Mouse (Mus musculus) hindbrain, embryonic 10.5 days (tissue): ENCODE results near the gene Ccdc24. TPM values are rescaled to one million over a fixed set of nuclear protein-coding genes. Genes with fewer than 3 reads are reported as not detected.

Source experiments
- DNase-seq: peaks from one replicate; pipeline ENCODE4 v3.0.0-alpha.2; 2017; ENCODE audit warnings: low spot score
- H3K27ac ChIP-seq: fragments of 300-500 bp; sonication (generic); 2 replicates; pipeline ENCODE4 v1.5.1; 2016; ENCODE audit warnings: mild to moderate bottlenecking, moderate library complexity
- H3K27me3 ChIP-seq: fragments of 300-500 bp; sonication (generic); 2 replicates; pipeline ENCODE4 v1.6.1; 2016; ENCODE audit warnings: mild to moderate bottlenecking; ENCODE audit not compliant: poor library complexity, insufficient read depth, severe bottlenecking
- H3K36me3 ChIP-seq: fragments of 300-500 bp; sonication (generic); 2 replicates; pipeline ENCODE4 v1.6.1; 2016; ENCODE audit warnings: mild to moderate bottlenecking, moderate library complexity
- H3K4me1 ChIP-seq: fragments of 300-500 bp; sonication (generic); replicated peaks from 2 replicates; pipeline ENCODE4 v1.6.1; 2016; ENCODE audit warnings: mild to moderate bottlenecking
- H3K4me3 ChIP-seq: fragments of 300-500 bp; sonication (generic); 2 replicates; pipeline ENCODE4 v1.5.1; 2016; ENCODE audit warnings: mild to moderate bottlenecking, moderate library complexity
- H3K9me3 ChIP-seq: fragments of 300-500 bp; sonication (generic); 2 replicates; pipeline ENCODE4 v1.6.1; 2016; ENCODE audit warnings: mild to moderate bottlenecking, moderate library complexity
- WGBS: fragments of 180-500 bp; shearing (Covaris S2); methylation state at CpG from one replicate; pipeline ENCODE4 v1.1.7; 2016; 5-methylcytosine and 5-hydroxymethylcytosine counted together
- polyA plus RNA-seq: library from polyadenylated mRNA; unstranded; fragments of >200 nt; fragmentation: Nextera tagmentation; extraction: Ambion mirVana; gene quantifications from 2 replicates; pipeline ENCODE4 v1.2.1, GENCODE M21; 2016

Gene Ccdc24
- polyA plus RNA-seq, 1 experiment from 2014 or later, result 2.4 TPM

DNA sequence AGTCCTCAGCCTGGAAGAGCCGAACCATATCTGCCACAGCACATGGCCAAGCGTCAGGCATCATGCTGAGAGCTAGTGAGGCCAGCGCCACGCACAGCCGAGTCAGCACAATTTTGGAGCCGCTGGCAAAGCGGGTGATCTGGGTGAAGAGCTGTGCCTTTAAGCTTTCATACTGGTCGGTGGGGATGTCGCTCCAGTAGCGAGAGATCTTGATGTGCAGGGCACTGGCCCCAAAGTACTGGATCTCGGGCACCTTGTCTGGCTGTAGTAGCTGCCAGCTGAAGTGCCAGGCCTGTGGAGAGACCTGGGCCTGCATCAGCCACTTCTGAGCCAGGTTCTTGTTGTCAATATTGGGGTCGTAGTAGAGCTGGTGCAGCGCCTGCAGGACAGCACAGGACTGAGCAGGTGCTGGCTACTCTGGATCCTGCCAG is 39.8 kb upstream of the Ccdc24 start:
- Histone ChIP-seq H3K36me3 (peaks cover 54% of the 10 kb centered on the region), H3K9me3 (no peaks in the 10 kb centered on the region), H3K4me3 (peak overlapping the region; percentile 73; the same call in 1 of the 2 replicates), H3K27ac (no peak overlapping the region), H3K4me1 (peaks cover 69% of the 10 kb centered on the region), H3K27me3 (no peaks in the 10 kb centered on the region)
- WGBS, result 93% methylated on average over 13 of the region's 13 CpGs
- DNase-seq, result no peak

DNA sequence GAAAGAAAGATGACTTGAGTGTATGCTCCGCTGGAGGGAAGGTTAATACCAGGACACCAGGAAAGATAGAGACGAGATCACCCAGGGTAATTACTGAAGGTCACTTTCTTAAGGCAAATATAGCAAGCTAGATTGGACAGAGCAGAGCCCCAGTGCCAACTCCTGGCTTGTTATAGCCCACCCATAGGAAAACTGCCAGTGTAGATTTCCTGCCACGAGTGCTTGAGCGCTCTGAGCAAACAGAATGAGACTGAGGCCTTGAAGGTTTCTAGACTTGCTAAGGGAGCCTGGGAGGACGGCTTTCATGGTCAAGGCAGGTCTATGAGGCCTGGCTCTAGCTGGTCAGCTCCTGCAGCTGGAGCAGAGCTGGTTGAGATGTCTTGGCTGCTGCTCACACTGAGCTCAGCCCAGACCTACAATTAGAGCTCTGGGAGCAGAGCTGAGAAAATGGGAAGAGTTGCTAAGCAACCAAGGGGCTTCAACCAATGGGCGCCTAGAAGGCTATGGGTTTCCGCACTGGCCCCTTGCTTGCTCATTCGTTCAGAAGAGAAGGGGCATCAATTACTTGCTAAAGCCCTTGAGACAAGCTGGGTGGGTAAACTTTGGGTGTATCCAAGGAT is 36.6 kb upstream of the Ccdc24 start:
- no peaks in the 10 kb centered on the region for H3K9me3 ChIP-seq
- 0 out of 2 replicates have a peak overlapping the region, but pooled peaks have one; percentile 18 for H3K4me3 ChIP-seq
- H3K36me3 ChIP-seq, result peaks cover 83% of the 10 kb centered on the region
- H3K27me3 ChIP-seq, result no peaks in the 10 kb centered on the region
- DNase-seq, result no peak
- WGBS, result 79% methylated on average over 8 of the region's 8 CpGs
- peak overlapping the region; percentile 37; the same call in 1 of the 2 replicates for H3K27ac ChIP-seq
- peaks cover 48% of the 10 kb centered on the region for H3K4me1 ChIP-seq

DNA sequence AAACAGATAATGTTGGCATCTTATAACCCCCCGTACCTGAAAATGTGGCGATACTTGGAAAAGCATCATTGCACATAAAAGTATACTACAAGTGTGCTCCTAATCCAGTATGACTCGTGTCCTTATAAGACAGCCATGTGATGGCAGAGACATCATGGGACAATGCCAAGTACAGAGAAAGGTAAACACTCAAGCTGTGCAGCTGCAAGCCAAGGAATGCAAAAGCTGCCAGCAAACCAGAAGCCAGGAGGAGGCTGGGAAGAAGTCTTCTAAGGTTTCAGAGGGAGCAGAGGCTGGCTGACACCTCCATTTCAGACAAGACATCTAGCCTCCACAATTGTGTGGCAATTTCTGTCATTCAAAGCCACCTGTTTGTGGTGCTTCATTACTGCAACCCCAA is 33.8 kb upstream of the Ccdc24 start:
- WGBS, result 93% methylated on average over 3 of the region's 3 CpGs
- H3K4me3 ChIP-seq, result no peak overlapping the region
- no peaks in the 10 kb centered on the region for H3K27me3 ChIP-seq
- peaks cover 23% of the 10 kb centered on the region for H3K4me1 ChIP-seq
- H3K27ac ChIP-seq, result no peak overlapping the region
- DNase-seq, result no peak
- peaks cover 93% of the 10 kb centered on the region for H3K36me3 ChIP-seq
- no peaks in the 10 kb centered on the region for H3K9me3 ChIP-seq

- Histone ChIP-seq H3K4me1 (peaks cover 15% of the 10 kb centered on the region), H3K4me3 (no peak overlapping the region), H3K36me3 (peaks cover 93% of the 10 kb centered on the region), H3K27ac (no peak overlapping the region), H3K9me3 (no peaks in the 10 kb centered on the region), H3K27me3 (no peaks in the 10 kb centered on the region)
- no peak for DNase-seq
- 93% methylated on average over 8 of the region's 8 CpGs for WGBS
These were observed 32.4 kb upstream of the Ccdc24 start for GRCm38 (mm10) chr4:117904761-117905160.

GRCm38 (mm10) chr4:117904094-117904493 is 31.7 kb upstream of the Ccdc24 start:
- peaks cover 93% of the 10 kb centered on the region for H3K36me3 ChIP-seq
- no peak overlapping the region for H3K27ac ChIP-seq
- 94% methylated on average over 10 of the region's 10 CpGs for WGBS
- no peak overlapping the region for H3K4me3 ChIP-seq
- DNase-seq, result no peak
- H3K4me1 ChIP-seq, result peaks cover 8% of the 10 kb centered on the region
- H3K27me3 ChIP-seq, result no peaks in the 10 kb centered on the region
- no peaks in the 10 kb centered on the region for H3K9me3 ChIP-seq

GRCm38 (mm10) chr4:117898111-117898510 is 25.8 kb upstream of the Ccdc24 start:
- H3K4me3 ChIP-seq, result no peak overlapping the region
- no peaks in the 10 kb centered on the region for H3K4me1 ChIP-seq
- WGBS, result 90% methylated on average over 3 of the region's 3 CpGs
- H3K27ac ChIP-seq, result no peak overlapping the region
- H3K36me3 ChIP-seq, result peaks cover 94% of the 10 kb centered on the region
- H3K9me3 ChIP-seq, result no peaks in the 10 kb centered on the region
- no peak for DNase-seq
- H3K27me3 ChIP-seq, result no peaks in the 10 kb centered on the region

DNA sequence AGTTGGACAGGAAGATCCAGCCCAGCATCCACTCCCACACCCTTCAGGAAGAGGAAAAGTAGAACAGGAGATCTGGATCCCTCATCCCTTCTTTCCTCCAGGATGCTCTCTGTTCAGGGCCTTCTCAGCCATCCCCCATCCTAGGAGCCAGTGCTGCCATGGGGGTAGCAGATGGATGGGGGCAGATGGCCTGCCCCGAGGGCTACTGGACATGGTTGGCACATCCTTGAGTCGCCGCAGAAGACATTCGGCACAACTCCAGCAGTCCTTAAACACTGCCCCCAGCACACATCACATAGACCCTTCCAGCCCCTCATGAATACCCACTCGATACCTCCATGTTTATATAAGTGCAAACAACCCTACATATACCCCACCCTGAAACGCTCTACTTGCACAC is 23.7 kb upstream of the Ccdc24 start:
- no peaks in the 10 kb centered on the region for H3K9me3 ChIP-seq
- 95% methylated on average over 6 of the region's 6 CpGs for WGBS
- DNase-seq, result no peak
- H3K4me3 ChIP-seq, result no peak overlapping the region
- H3K27ac ChIP-seq, result no peak overlapping the region
- H3K27me3 ChIP-seq, result no peaks in the 10 kb centered on the region
- H3K4me1 ChIP-seq, result peaks cover 11% of the 10 kb centered on the region
- H3K36me3 ChIP-seq, result peaks cover 73% of the 10 kb centered on the region

DNA sequence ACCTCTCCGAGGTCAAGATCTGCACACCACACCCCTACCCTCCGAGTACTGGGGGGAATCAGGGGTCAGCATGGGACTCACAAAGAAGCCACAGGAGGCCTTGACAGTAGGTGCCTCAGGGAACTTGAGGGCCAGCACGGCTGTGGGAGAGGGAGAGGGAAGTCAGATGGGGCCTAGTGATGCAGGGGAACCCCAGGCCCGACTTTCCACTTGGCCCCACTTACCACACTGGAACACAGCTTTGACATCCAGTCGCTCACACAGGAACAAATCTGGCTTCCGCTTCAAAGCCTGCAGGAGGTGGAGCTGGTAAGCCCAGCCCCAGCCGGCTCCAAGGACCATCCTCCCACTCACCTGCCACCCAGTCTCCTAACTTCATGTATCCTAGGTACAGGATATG is 23.0 kb upstream of the Ccdc24 start:
- DNase-seq, result no peak
- Histone ChIP-seq H3K27ac (no peak overlapping the region), H3K4me1 (peaks cover 18% of the 10 kb centered on the region), H3K36me3 (peaks cover 72% of the 10 kb centered on the region), H3K4me3 (no peak overlapping the region), H3K9me3 (no peaks in the 10 kb centered on the region), H3K27me3 (no peaks in the 10 kb centered on the region)
- WGBS, result 83% methylated on average over 7 of the region's 7 CpGs

DNA sequence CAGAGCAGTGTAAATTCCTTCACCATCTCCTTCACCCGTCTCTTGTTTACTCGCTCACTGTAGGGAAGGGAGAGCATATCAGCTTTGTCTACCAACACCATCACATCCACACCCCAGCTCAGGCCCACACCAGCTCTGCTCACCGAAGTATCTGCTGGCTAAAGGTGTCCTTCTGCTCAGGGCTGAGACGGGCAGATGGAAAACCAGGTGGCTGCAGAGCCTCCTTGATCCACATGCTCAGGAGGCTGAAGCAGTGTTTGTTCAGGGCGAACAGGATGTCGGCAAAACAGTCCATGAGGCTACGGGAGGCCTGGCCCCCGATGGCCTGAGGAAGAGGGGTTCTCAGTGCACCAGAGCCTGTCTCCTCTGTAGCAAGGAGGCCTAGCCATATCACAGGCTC is 22.2 kb upstream of the Ccdc24 start:
- DNase-seq, result no peak
- H3K4me3 ChIP-seq, result no peak overlapping the region
- peaks cover 19% of the 10 kb centered on the region for H3K4me1 ChIP-seq
- H3K27me3 ChIP-seq, result no peaks in the 10 kb centered on the region
- 92% methylated on average over 8 of the region's 8 CpGs for WGBS
- H3K9me3 ChIP-seq, result no peaks in the 10 kb centered on the region
- no peak overlapping the region for H3K27ac ChIP-seq
- peaks cover 72% of the 10 kb centered on the region for H3K36me3 ChIP-seq

DNA sequence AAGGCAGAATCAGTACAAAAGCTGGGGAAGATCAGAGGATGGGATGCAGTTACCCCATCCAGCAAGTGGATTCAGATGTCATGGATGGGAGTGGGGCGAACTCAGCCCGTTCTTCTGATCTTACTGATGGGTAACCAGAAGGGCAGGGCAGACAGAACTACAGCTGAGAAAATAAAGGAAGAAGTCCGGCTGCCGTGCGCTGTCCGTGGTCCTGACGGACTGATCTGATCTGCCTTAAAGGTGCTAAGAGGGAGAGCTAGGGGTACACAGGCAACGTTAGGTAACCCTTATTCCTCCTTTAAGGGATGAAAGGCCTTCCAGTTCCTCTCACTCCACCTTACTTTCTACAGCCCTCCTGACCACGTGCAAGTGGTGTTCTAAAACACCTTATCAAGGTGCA is 21.0 kb upstream of the Ccdc24 start:
- WGBS, result 23% methylated on average over 9 of the region's 9 CpGs
- peaks cover 71% of the 10 kb centered on the region for H3K36me3 ChIP-seq
- peaks cover 19% of the 10 kb centered on the region for H3K4me1 ChIP-seq
- peak; percentile 47 for DNase-seq
- H3K9me3 ChIP-seq, result no peaks in the 10 kb centered on the region
- H3K27me3 ChIP-seq, result no peaks in the 10 kb centered on the region
- no peak overlapping the region for H3K27ac ChIP-seq
- no peak overlapping the region for H3K4me3 ChIP-seq

DNA sequence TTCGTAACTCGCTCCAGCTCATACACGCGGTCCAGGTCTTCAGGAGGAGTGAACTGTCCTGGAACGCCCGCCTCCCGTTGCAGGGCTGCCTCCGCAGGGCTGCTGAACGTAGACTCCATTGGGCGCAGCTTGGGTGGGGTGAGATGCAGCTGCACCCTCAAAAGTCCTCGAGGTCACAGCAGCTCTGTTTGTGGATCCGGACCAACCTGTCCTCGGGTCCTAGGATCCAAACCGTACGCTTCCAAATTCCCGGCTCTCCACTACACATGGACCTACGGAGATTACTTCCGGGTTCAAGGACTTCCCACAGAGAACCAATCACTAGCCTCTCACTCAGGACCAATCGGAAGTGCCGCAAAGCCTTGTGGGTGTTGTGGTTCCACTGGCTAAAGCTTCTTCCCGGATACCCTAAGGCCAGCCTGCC is 19.4 kb upstream of the Ccdc24 start, which contains the start of gene Dph2:
Gene Dph2, minus strand, starts transcription at position 295 of the 424 bp plus-strand sequence.
- H3K27me3 ChIP-seq, result no peaks in the 10 kb centered on the region
- no peaks in the 10 kb centered on the region for H3K9me3 ChIP-seq

DNA sequence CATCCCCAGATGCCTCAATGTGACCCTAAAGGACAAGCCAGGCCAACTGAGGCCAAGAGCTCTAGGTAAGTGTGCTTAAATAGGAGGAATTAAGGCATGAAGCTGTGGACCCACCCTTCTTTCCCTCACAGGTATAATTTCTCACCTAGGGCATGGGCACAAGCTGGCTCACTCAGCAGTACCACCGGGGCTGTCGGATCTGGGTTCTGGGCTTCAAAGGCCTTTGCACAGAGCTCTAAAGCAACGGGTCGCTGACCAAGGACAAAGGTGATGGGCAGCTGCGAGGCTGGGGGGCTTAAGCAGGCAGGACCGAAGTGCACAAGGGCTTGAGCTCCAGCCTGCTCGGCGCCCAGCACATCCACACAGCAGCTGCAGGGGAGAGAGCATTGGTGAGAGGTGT is 18.4 kb upstream of the Ccdc24 start:
- H3K4me3 ChIP-seq, result peak overlapping the region; percentile 76

More for the DNA sequence above, 19.4 kb upstream of the Ccdc24 start, which contains the start of gene Dph2:
- peak; percentile 82 for DNase-seq
- H3K27ac ChIP-seq, result peak within 1 kb of the TSS; percentile 36; the same call in 1 of the 2 replicates
- peak within 1 kb of the TSS; percentile 76 for H3K4me3 ChIP-seq
- H3K4me1 ChIP-seq, result peaks cover 27% of the 10 kb centered on the region
- peaks cover 55% of the 10 kb centered on the region for H3K36me3 ChIP-seq
- WGBS, result under 1% methylated on average over 21 of the region's 21 CpGs

GRCm38 (mm10) chr4:117890031-117890430 is 17.7 kb upstream of the Ccdc24 start:
- H3K4me1 ChIP-seq, result peaks cover 40% of the 10 kb centered on the region
- H3K27me3 ChIP-seq, result no peaks in the 10 kb centered on the region
- H3K27ac ChIP-seq, result no peak overlapping the region
- peaks cover 48% of the 10 kb centered on the region for H3K36me3 ChIP-seq
- H3K4me3 ChIP-seq, result peak overlapping the region; percentile 76; the same call in 1 of the 2 replicates
- no peak for DNase-seq
- WGBS, result 93% methylated on average over 14 of the region's 14 CpGs
- H3K9me3 ChIP-seq, result no peaks in the 10 kb centered on the region

More for the DNA sequence above, 18.4 kb upstream of the Ccdc24 start:
- 70% methylated on average over 8 of the region's 8 CpGs for WGBS
- H3K36me3 ChIP-seq, result peaks cover 48% of the 10 kb centered on the region
- H3K27ac ChIP-seq, result no peak overlapping the region
- H3K9me3 ChIP-seq, result no peaks in the 10 kb centered on the region
- H3K27me3 ChIP-seq, result no peaks in the 10 kb centered on the region
- H3K4me1 ChIP-seq, result peaks cover 37% of the 10 kb centered on the region
- DNase-seq, result no peak
